ENCODE assay signal across 10 mouse cellular contexts in the genomic region with DNA sequence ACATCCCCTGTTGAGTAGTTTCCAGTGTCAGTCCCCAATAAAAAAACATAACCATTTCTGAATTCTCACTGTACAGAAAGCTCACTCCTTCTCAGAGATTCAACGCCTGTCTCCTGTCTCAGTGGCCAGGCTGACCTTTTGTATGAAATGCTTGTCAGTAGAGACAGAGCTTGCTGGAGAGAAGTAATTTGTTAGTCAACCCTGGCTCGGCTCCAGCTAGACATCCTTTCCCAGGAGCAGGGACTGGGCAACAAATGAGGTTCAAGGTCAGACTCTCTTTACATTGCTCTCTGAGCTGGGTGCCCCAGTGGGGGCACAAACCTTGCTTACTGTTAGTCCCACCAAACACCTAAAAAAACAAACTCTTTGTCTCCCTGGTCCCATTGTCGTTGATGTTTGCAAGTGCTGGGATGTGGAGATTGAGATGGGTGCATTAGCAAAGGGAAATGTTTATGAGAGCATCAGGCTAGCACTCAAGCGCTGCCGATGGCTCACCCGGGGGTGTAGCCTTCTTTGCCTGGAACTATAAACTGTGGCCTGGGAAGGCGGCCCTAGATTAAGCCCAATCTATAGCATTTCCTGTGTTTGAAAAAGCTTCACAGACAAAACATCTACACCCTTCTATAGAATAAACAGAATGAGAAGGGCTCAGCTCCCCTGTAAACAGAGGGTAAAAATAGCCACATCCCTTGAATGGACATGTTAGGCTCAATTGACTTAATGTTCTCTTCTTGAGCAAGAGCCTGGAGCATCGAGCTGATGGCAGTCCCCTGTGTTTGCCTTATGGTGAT.
A peak's percentile ranks its signal among the peaks of the same experiment; 100 is the strongest.
DNase-seq lines count a peak whose midpoint lies in the region; ATAC-seq and TF ChIP-seq lines count a peak whose summit lies in the region.
"Had no signal": no experiment of that assay in that cellular context is flagged by ENCODE, and none has a peak within 500 bp of the region (broad histone marks: within the 10 kb centered on the region; RNA-seq: fewer than 3 reads in every experiment).

No protein-coding gene starts in this region.

- no peaks in the 10 kb centered on the region for H3K9me3 ChIP-seq in kidney, postnatal 0 days (replicated peaks; ENCODE audit: low read length)
- no peaks in the 10 kb centered on the region for H3K9me3 ChIP-seq in neural tube, embryonic 13.5 days
- no peaks in the 10 kb centered on the region for H3K9me3 ChIP-seq in intestine, embryonic 16.5 days (ENCODE audit: control insufficient read depth, low read length)
- H3K9me3 ChIP-seq: hindbrain, embryonic 15.5 days had no signal

- no peak for TF ChIP-seq CTCF in kidney, postnatal 0 days (IDR thresholded peaks at IDR 0.05; ENCODE audit: low read depth)
- TF ChIP-seq CTCF in left cerebral cortex, adult 2 months (IDR thresholded peaks at IDR 0.05), result no peak

- H3K27me3 ChIP-seq in kidney, postnatal 0 days (ENCODE audit: insufficient read depth, low read length), result no peaks in the 10 kb centered on the region
- H3K27me3 ChIP-seq in neural tube, embryonic 13.5 days, result no peaks in the 10 kb centered on the region
- H3K27me3 ChIP-seq in intestine, embryonic 16.5 days (replicated peaks; ENCODE audit: control insufficient read depth, insufficient read depth, low read length), result no peaks in the 10 kb centered on the region
- H3K27me3 ChIP-seq: hindbrain, embryonic 15.5 days had no signal

- WGBS in kidney, postnatal 0 days, result 46% methylated on average over 8 of the region's 8 CpGs
- 66% methylated on average over 8 of the region's 8 CpGs for whole genome bisulfite sequencing in neural tube, embryonic 13.5 days
- 35% methylated on average over 8 of the region's 8 CpGs for WGBS in intestine, embryonic 16.5 days

- no peak for ATAC-seq in kidney, postnatal 0 days (replicated peaks; ENCODE audit: low FRiP score, low read depth)
- no peak for ATAC-seq in neural tube, embryonic 13.5 days (ENCODE audit: low read depth)
- peak; percentile 86 for ATAC-seq in intestine, embryonic 16.5 days

- DNase-seq in kidney, postnatal 0 days (ENCODE audit: low spot score), result peak; percentile 47
- no peak for DNase-seq in kidney, adult 8-10 months
- DNase-seq in neural tube, embryonic 10.5 days (ENCODE audit: extremely low spot score, low spot score), result no peak
- DNase-seq in left cerebral cortex, adult 2 months (ENCODE audit: extremely low spot score in 1 of 2, low spot score in 2 of 2), result no peak
- no peak for DNase-seq in layer of hippocampus, postnatal 25 days (ENCODE audit: extremely low spot score in 1 of 2, low spot score in 1 of 2)
- DNase-seq: embryo, embryonic 11 days had no signal

- H3K4me2 ChIP-seq in kidney, postnatal 0 days (ENCODE audit: low read length), result no peak overlapping the region
- no peak overlapping the region for H3K4me2 ChIP-seq in neural tube, embryonic 13.5 days
- H3K4me2 ChIP-seq in intestine, embryonic 16.5 days (ENCODE audit: low read depth, low read length), result no peak overlapping the region
- H3K4me2 ChIP-seq: hindbrain, embryonic 15.5 days had no signal

- H3K4me1 ChIP-seq in kidney, postnatal 0 days (replicated peaks; ENCODE audit: insufficient read depth, low read length), result no peaks in the 10 kb centered on the region
- peaks cover 25% of the 10 kb centered on the region for H3K4me1 ChIP-seq in neural tube, embryonic 13.5 days (replicated peaks)
- H3K4me1 ChIP-seq in intestine, embryonic 16.5 days (ENCODE audit: control insufficient read depth, insufficient read depth, low read length), result peaks cover 13% of the 10 kb centered on the region

- H3K4me3 ChIP-seq in kidney, postnatal 0 days (replicated peaks; ENCODE audit: low read depth, low read length), result no peak overlapping the region
- no peak overlapping the region for H3K4me3 ChIP-seq in neural tube, embryonic 13.5 days
- H3K4me3 ChIP-seq in intestine, embryonic 16.5 days (ENCODE audit: low read length), result no peak overlapping the region
- no peak overlapping the region for H3K4me3 ChIP-seq in left cerebral cortex, adult 2 months
- H3K4me3 ChIP-seq: hindbrain, embryonic 15.5 days had no signal

- H3K36me3 ChIP-seq in kidney, postnatal 0 days (ENCODE audit: insufficient read depth, low read length), result 0 out of 2 replicates have a peak, but pooled peaks cover 3% of the 10 kb centered on the region
- peaks cover 10% of the 10 kb centered on the region for H3K36me3 ChIP-seq in neural tube, embryonic 13.5 days
- no peaks in the 10 kb centered on the region for H3K36me3 ChIP-seq in intestine, embryonic 16.5 days (ENCODE audit: control insufficient read depth, insufficient read depth, low read length)
- H3K36me3 ChIP-seq: hindbrain, embryonic 15.5 days had no signal

- H3K27ac ChIP-seq in kidney, postnatal 0 days, result 0 out of 2 replicates have a peak overlapping the region, but pooled peaks have one; percentile 19
- peak overlapping the region; percentile 38; the same call in 1 of the 2 replicates for H3K27ac ChIP-seq in neural tube, embryonic 13.5 days (replicated peaks)
- peak overlapping the region; percentile 85 for H3K27ac ChIP-seq in intestine, embryonic 16.5 days (ENCODE audit: low read length)
- no peak overlapping the region for H3K27ac ChIP-seq in left cerebral cortex, adult 2 months
- H3K27ac ChIP-seq: hindbrain, embryonic 15.5 days; liver, embryonic 14.5 days had no signal

- no peak overlapping the region for H3K9ac ChIP-seq in kidney, postnatal 0 days (ENCODE audit: low read depth, low read length)
- no peak overlapping the region for H3K9ac ChIP-seq in neural tube, embryonic 13.5 days
- H3K9ac ChIP-seq in intestine, embryonic 16.5 days (ENCODE audit: low read depth, low read length), result no peak overlapping the region
- H3K9ac ChIP-seq: hindbrain, embryonic 15.5 days; liver, embryonic 14.5 days had no signal

- intact Hi-C loops in left cerebral cortex, adult 2 months (cut with DNase I), result no loop called here
